Mouse (Mus musculus) heart, postnatal 0 days (tissue): Measurements from ENCODE around the gene Gm49027. TPM values are rescaled to one million over a fixed set of nuclear protein-coding genes. Genes with fewer than 3 reads are reported as not detected.

Experiments used
- ATAC-seq: fragments of 200-750 bp; cut with Nextera tagmentation; 2 replicates; pipeline ENCODE4 v1.8.0; 2017; ENCODE audit warnings: low read depth, moderate number of reproducible peaks, moderate library complexity; ENCODE audit not compliant: insufficient read depth
- DNase-seq: peaks from one replicate; pipeline ENCODE4 v3.0.0-alpha.2; 2016; ENCODE audit warnings: low spot score
- H3K27ac ChIP-seq: fragments of 300-500 bp; sonication (generic); 2 replicates; pipeline ENCODE4 v1.5.1; 2014; ENCODE audit warnings: low read depth, mild to moderate bottlenecking
- H3K27me3 ChIP-seq: fragments of 300-500 bp; sonication (generic); 2 replicates; pipeline ENCODE4 v1.6.1; 2014; ENCODE audit warnings: low read length, mixed read lengths; ENCODE audit not compliant: control insufficient read depth, insufficient read depth
- H3K36me3 ChIP-seq: fragments of 300-500 bp; sonication (generic); replicated peaks from 2 replicates; pipeline ENCODE4 v1.6.1; 2014; ENCODE audit warnings: low read length, mixed read lengths; ENCODE audit not compliant: control insufficient read depth, insufficient read depth
- H3K4me1 ChIP-seq: fragments of 300-500 bp; sonication (generic); 2 replicates; pipeline ENCODE4 v1.6.1; 2014; ENCODE audit warnings: antibody characterized with exemption; ENCODE audit not compliant: control insufficient read depth, insufficient read depth
- H3K4me2 ChIP-seq: fragments of 300-500 bp; sonication (generic); 2 replicates; pipeline ENCODE4 v1.6.1; 2014; ENCODE audit warnings: low read depth, mild to moderate bottlenecking, low read length, moderate library complexity
- H3K4me3 ChIP-seq: fragments of 300-500 bp; sonication (generic); 2 replicates; pipeline ENCODE4 v1.5.1; 2014; ENCODE audit warnings: low read depth, low read length
- H3K9ac ChIP-seq: fragments of 300-500 bp; sonication (generic); replicated peaks from 2 replicates; pipeline ENCODE4 v1.6.1; 2014; ENCODE audit warnings: low read depth, low read length, mixed read lengths
- H3K9me3 ChIP-seq: fragments of 300-500 bp; sonication (generic); replicated peaks from 2 replicates; pipeline ENCODE4 v1.6.1; 2016; ENCODE audit warnings: low read length; ENCODE audit not compliant: control insufficient read depth
- CTCF ChIP-seq: IDR thresholded peaks from 2 replicates; pipeline ENCODE4 v1.5.1; 2016; ENCODE audit warnings: antibody characterized with exemption, control low read depth, low read depth
- EP300 ChIP-seq: IDR thresholded peaks from 2 replicates; pipeline ENCODE4 v1.6.1; 2016; ENCODE audit warnings: antibody characterized with exemption, low read depth
- WGBS: fragments of 180-500 bp; shearing (Covaris S2); extraction: QIAGEN DNeasy Blood & Tissue Kit; methylation state at CpG from one replicate; pipeline ENCODE4 v1.1.7; 2014; 5-methylcytosine and 5-hydroxymethylcytosine counted together
- polyA plus RNA-seq: library from polyadenylated mRNA; unstranded; fragments of >200 nt; fragmentation: Nextera tagmentation; extraction: Ambion mirVana; gene quantifications from 2 replicates; pipeline ENCODE4 v1.2.1, GENCODE M21; 2015
- total RNA-seq: library from RNA; depleted of rRNA; stranded (reverse); fragments of >200 nt; gene quantifications from 2 replicates; pipeline ENCODE4 v1.2.3, GENCODE M21; 2014; ENCODE audit warnings: low replicate concordance

Gene Gm49027
- total and polyA plus RNA-seq, 2 experiments from 2014 or later, result 1.1 TPM; not detected in 1

GRCm38 (mm10) chr5:123556451-123556850 is 31.2 kb upstream of the Gm49027 start:
- 44% methylated on average over 2 of the region's 2 CpGs for WGBS
- H3K27ac ChIP-seq, result no peak overlapping the region
- no peak overlapping the region for H3K4me3 ChIP-seq
- H3K4me1 ChIP-seq, result no peaks in the 10 kb centered on the region
- no peaks in the 10 kb centered on the region for H3K27me3 ChIP-seq
- no peak for TF ChIP-seq EP300
- TF ChIP-seq CTCF, result no peak
- no peak overlapping the region for H3K4me2 ChIP-seq
- no peak overlapping the region for H3K9ac ChIP-seq
- DNase-seq (no peak), ATAC-seq (no peak)
- H3K36me3 ChIP-seq, result peaks cover 51% of the 10 kb centered on the region
- H3K9me3 ChIP-seq, result no peaks in the 10 kb centered on the region

GRCm38 (mm10) chr5:123555693-123556092 is 30.4 kb upstream of the Gm49027 start:
- H3K9me3 ChIP-seq, result no peaks in the 10 kb centered on the region
- H3K36me3 ChIP-seq, result peaks cover 46% of the 10 kb centered on the region
- TF ChIP-seq CTCF (no peak), EP300 (no peak)
- no peaks in the 10 kb centered on the region for H3K27me3 ChIP-seq
- H3K27ac ChIP-seq, result no peak overlapping the region
- H3K4me1 ChIP-seq, result no peaks in the 10 kb centered on the region
- DNase-seq (no peak), ATAC-seq (no peak)
- no peak overlapping the region for H3K9ac ChIP-seq
- 72% methylated on average over 7 of the region's 7 CpGs for WGBS
- no peak overlapping the region for H3K4me3 ChIP-seq
- H3K4me2 ChIP-seq, result no peak overlapping the region

GRCm38 (mm10) chr5:123533801-123534200 is 8.5 kb upstream of the Gm49027 start:
- TF ChIP-seq EP300 (no peak), CTCF (no peak)
- no peak overlapping the region for H3K4me3 ChIP-seq
- no peaks in the 10 kb centered on the region for H3K4me1 ChIP-seq
- 80% methylated on average over 10 of the region's 10 CpGs for WGBS
- peaks cover 77% of the 10 kb centered on the region for H3K36me3 ChIP-seq
- no peak overlapping the region for H3K27ac ChIP-seq
- no peaks in the 10 kb centered on the region for H3K9me3 ChIP-seq
- ATAC-seq (no peak), DNase-seq (no peak)
- H3K4me2 ChIP-seq, result no peak overlapping the region
- no peak overlapping the region for H3K9ac ChIP-seq
- H3K27me3 ChIP-seq, result no peaks in the 10 kb centered on the region

- no peaks in the 10 kb centered on the region for H3K27me3 ChIP-seq
- WGBS, result 88% methylated on average over 8 of the region's 8 CpGs
- no peak for ATAC-seq
- peaks cover 54% of the 10 kb centered on the region for H3K36me3 ChIP-seq
- TF ChIP-seq EP300, result no peak
- TF ChIP-seq CTCF, result no peak
- H3K27ac ChIP-seq, result no peak overlapping the region
- no peak overlapping the region for H3K4me2 ChIP-seq
- H3K4me3 ChIP-seq, result no peak overlapping the region
- no peak overlapping the region for H3K9ac ChIP-seq
- H3K9me3 ChIP-seq, result no peaks in the 10 kb centered on the region
- H3K4me1 ChIP-seq, result no peaks in the 10 kb centered on the region
- DNase-seq, result no peak
Measured at GRCm38 (mm10) chr5:123530056-123530455, 4.8 kb upstream of the Gm49027 start.

- Histone ChIP-seq H3K4me1 (no peaks in the 10 kb centered on the region), H3K27me3 (no peaks in the 10 kb centered on the region), H3K4me2 (no peak overlapping the region), H3K4me3 (no peak overlapping the region), H3K27ac (no peak overlapping the region), H3K9ac (no peak overlapping the region), H3K36me3 (peaks cover 45% of the 10 kb centered on the region), H3K9me3 (no peaks in the 10 kb centered on the region)
- 69% methylated on average over 7 of the region's 7 CpGs for WGBS
- TF ChIP-seq CTCF (no peak), EP300 (no peak)
- ATAC-seq (no peak), DNase-seq (no peak)
Measured at GRCm38 (mm10) chr5:123528641-123529040, 3.4 kb upstream of the Gm49027 start.

- 83% methylated on average over 9 of the region's 9 CpGs for WGBS
- ATAC-seq (no peak), DNase-seq (no peak)
- Histone ChIP-seq H3K27ac (no peak overlapping the region), H3K36me3 (peaks cover 22% of the 10 kb centered on the region), H3K4me1 (0 out of 2 replicates have a peak, but pooled peaks cover 9% of the 10 kb centered on the region), H3K4me3 (no peak overlapping the region), H3K9me3 (no peaks in the 10 kb centered on the region), H3K27me3 (no peaks in the 10 kb centered on the region), H3K4me2 (no peak overlapping the region), H3K9ac (no peak overlapping the region)
- TF ChIP-seq CTCF, result no peak
- TF ChIP-seq EP300, result no peak
Measured at GRCm38 (mm10) chr5:123525916-123526495, 718 bp upstream of the Gm49027 start.
